Mouse (Mus musculus): ENCODE data around the gene Smyd3. TPM values are rescaled to one million over a fixed set of nuclear protein-coding genes. Genes with fewer than 3 reads are reported as not detected.

The Smyd3 gene
- polyA plus RNA-seq, 1 experiment from 2014 or later, result 11.3 TPM

DNA sequence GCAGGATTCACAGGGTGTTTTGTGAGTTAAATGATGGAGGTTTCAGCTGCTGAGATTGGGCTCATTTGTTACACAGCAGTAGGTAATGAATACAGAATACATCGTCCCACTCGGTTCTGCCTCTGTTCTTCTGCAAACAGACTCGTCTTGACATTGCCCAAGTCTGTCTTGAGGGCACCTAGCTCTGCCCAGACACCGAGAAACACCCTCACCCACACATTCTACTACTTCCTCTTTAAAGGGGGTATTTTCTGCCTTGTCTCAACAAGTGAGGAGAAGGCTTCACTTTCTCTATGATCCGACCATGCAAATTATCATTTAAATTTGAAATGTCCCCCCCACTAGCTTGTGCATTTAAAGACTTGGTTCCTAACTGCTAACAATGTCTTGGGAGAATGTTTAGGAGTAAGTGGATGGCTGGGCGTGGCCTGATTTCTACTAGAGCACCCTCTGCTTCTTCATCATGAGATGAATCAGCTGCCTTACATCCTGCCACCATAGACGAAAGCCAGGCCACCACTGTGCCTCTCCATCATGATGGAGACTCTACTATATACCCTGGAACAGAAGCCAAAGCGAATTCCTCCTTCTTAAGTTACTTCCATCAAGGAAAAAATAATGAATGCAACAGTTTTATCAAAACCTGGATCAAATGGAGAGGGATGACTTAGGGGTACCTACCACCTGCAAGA is 593.2 kb downstream of the Smyd3 start:
- Histone ChIP-seq H3K27ac (ENCODE audit: low read depth, low read length) (no peak overlapping the region), H3K36me3 (ENCODE audit: control insufficient read depth, insufficient read depth) (no peaks in the 10 kb centered on the region), H3K27me3 (replicated peaks; ENCODE audit: control insufficient read depth, insufficient read depth, low read length) (no peaks in the 10 kb centered on the region), H3K4me2 (replicated peaks; ENCODE audit: low read depth) (no peak overlapping the region), H3K9ac (ENCODE audit: low read depth, low read length) (no peak overlapping the region), H3K4me1 (replicated peaks; ENCODE audit: control insufficient read depth, insufficient read depth, low read length) (no peaks in the 10 kb centered on the region), H3K4me3 (ENCODE audit: low read depth, low read length) (no peak overlapping the region), H3K9me3 (ENCODE audit: control insufficient read depth) (no peaks in the 10 kb centered on the region)
- 74% methylated on average over 8 of the region's 8 CpGs for WGBS
- TF ChIP-seq CTCF (IDR thresholded peaks at IDR 0.05; ENCODE audit: low read depth), result no peak
- ATAC-seq, result no peak

DNA sequence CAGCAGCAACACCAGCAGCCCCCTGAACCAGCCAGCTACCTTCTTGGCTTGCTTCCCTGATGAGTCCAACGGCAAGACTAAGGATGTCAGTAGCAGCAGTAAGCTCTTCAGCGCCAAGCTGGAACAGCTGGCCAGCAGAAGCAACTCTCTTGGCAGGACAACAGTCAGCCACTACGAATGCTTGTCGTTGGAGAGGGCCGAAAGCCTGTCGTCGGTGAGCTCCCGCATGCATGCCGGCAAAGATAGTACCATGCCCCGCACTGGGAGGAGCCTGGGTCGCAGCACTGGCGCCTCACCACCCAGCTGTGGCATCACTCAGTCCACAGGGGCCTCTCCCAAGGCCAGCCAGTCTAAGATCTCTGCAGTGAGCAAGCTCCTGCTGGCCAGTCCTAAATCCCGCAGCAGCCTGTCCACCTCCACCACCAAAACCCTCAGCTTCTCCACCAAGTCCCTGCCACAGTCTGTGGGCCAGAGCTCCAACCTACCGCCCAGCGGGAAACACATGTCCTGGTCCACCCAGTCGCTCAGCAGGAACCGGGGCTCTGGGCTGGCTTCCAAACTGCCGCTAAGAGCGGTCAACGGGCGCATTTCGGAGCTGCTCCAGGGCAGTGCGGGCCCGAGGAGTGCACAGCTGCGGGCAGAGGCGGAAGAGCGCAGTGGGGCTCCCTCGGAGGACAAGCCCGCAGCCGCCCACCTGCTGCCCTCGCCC is 600.5 kb downstream of the Smyd3 start:
- Histone ChIP-seq H3K36me3 (ENCODE audit: control insufficient read depth, insufficient read depth) (no peaks in the 10 kb centered on the region), H3K27ac (ENCODE audit: low read depth, low read length) (no peak overlapping the region), H3K27me3 (replicated peaks; ENCODE audit: control insufficient read depth, insufficient read depth, low read length) (no peaks in the 10 kb centered on the region), H3K9me3 (ENCODE audit: control insufficient read depth) (no peaks in the 10 kb centered on the region), H3K4me1 (replicated peaks; ENCODE audit: control insufficient read depth, insufficient read depth, low read length) (no peaks in the 10 kb centered on the region), H3K4me2 (replicated peaks; ENCODE audit: low read depth) (no peak overlapping the region), H3K4me3 (ENCODE audit: low read depth, low read length) (no peak overlapping the region), H3K9ac (ENCODE audit: low read depth, low read length) (no peak overlapping the region)
- 66% methylated on average over 31 of the region's 31 CpGs for WGBS
- TF ChIP-seq CTCF (IDR thresholded peaks at IDR 0.05; ENCODE audit: low read depth), result peak; percentile 27; the same call in 1 of the 2 replicates
- ATAC-seq, result no peak

DNA sequence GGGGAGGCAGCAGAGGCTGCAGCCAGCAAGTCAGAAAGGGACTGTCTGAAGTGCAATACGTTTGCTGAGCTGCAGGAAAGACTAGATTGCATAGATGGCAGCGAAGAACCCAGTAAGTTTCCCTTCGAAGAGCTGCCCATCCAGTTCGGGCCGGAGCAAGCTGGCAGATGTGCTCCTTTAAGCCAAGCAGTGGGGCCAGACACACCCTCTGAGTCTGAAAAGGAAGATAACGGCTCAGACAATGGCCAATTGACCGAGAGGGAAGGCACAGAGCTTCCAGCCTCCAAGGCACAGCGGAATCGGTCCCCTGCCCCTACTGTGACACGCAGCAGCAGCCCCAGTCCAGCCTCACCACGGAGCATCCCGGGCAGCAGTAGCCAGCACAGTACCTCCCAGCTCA is 602.8 kb downstream of the Smyd3 start:
- H3K4me3 ChIP-seq (ENCODE audit: low read depth, low read length), result no peak overlapping the region
- 74% methylated on average over 12 of the region's 12 CpGs for WGBS
- no peaks in the 10 kb centered on the region for H3K4me1 ChIP-seq (replicated peaks; ENCODE audit: control insufficient read depth, insufficient read depth, low read length)
- no peak for ATAC-seq
- H3K27ac ChIP-seq (ENCODE audit: low read depth, low read length), result no peak overlapping the region
- TF ChIP-seq CTCF (IDR thresholded peaks at IDR 0.05; ENCODE audit: low read depth), result no peak
- H3K4me2 ChIP-seq (replicated peaks; ENCODE audit: low read depth), result no peak overlapping the region
- no peaks in the 10 kb centered on the region for H3K36me3 ChIP-seq (ENCODE audit: control insufficient read depth, insufficient read depth)
- H3K9ac ChIP-seq (ENCODE audit: low read depth, low read length), result no peak overlapping the region
- no peaks in the 10 kb centered on the region for H3K9me3 ChIP-seq (ENCODE audit: control insufficient read depth)
- H3K27me3 ChIP-seq (replicated peaks; ENCODE audit: control insufficient read depth, insufficient read depth, low read length), result no peaks in the 10 kb centered on the region

DNA sequence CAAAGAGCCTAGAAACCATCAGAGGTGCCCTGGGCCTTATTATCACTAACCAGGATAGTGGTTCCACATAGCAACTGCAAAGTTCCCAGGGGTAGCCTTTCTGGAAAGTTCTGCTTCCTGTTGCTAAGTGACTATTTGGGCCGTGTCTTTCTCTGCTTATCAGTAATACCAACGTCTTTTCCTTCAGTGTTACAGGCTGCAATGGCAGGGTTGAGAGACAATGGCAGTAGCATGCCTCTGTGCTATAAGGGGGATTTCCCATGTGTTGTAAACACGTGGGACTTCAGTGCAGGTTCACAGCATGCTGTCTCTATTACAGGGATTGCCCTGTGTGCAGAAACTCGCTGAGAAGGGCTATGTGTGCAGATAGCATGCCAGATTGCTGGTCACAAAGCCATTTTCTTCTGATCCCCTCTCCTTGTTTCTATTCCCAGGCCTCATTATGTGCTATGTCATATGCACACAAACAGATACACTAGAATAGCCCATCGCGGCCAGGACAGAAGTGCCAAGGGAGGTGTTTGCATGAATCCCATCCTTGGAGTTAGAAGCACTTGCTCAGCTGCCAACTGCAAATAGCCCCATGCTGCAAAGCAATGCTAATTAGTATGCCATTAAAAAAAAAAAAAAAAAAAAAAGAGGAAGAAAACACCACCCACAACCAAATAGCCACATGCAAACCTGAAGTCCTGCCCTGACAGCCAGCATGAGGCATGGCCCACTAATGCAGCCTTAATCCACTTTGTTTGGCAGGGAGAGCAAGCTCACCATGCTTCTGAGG is 604.7 kb downstream of the Smyd3 start:
- Histone ChIP-seq H3K36me3 (ENCODE audit: control insufficient read depth, insufficient read depth) (no peaks in the 10 kb centered on the region), H3K9ac (ENCODE audit: low read depth, low read length) (no peak overlapping the region), H3K4me1 (replicated peaks; ENCODE audit: control insufficient read depth, insufficient read depth, low read length) (no peaks in the 10 kb centered on the region), H3K4me2 (replicated peaks; ENCODE audit: low read depth) (no peak overlapping the region), H3K9me3 (ENCODE audit: control insufficient read depth) (no peaks in the 10 kb centered on the region), H3K27me3 (replicated peaks; ENCODE audit: control insufficient read depth, insufficient read depth, low read length) (no peaks in the 10 kb centered on the region), H3K27ac (ENCODE audit: low read depth, low read length) (no peak overlapping the region), H3K4me3 (ENCODE audit: low read depth, low read length) (no peak overlapping the region)
- TF ChIP-seq CTCF (IDR thresholded peaks at IDR 0.05; ENCODE audit: low read depth), result no peak
- WGBS, result 58% methylated on average over 6 of the region's 6 CpGs
- no peak for ATAC-seq

DNA sequence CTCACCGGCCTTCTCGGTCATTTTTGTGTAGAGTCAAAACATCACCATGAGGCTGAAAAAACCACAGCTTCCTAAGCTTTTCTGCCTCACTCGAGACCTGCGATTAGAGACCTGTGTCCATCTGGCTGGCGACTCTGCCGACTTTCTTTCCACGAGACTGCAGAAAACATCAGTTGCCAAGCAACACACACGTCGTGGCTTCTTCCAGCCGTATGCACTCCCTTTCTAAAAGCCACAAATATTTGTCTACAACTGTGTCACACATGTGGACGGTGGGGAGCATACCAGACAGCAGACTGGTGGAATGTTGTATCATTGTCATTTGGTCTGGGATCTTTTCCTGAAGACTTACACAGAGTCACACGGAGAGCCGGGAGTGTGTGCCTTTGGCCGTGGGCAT is 606.9 kb downstream of the Smyd3 start:
- Histone ChIP-seq H3K36me3 (ENCODE audit: control insufficient read depth, insufficient read depth) (no peaks in the 10 kb centered on the region), H3K4me2 (replicated peaks; ENCODE audit: low read depth) (no peak overlapping the region), H3K27ac (ENCODE audit: low read depth, low read length) (no peak overlapping the region), H3K4me1 (replicated peaks; ENCODE audit: control insufficient read depth, insufficient read depth, low read length) (no peaks in the 10 kb centered on the region), H3K9me3 (ENCODE audit: control insufficient read depth) (no peaks in the 10 kb centered on the region), H3K9ac (ENCODE audit: low read depth, low read length) (no peak overlapping the region), H3K27me3 (replicated peaks; ENCODE audit: control insufficient read depth, insufficient read depth, low read length) (no peaks in the 10 kb centered on the region), H3K4me3 (ENCODE audit: low read depth, low read length) (no peak overlapping the region)
- TF ChIP-seq CTCF (IDR thresholded peaks at IDR 0.05; ENCODE audit: low read depth), result no peak
- WGBS, result 49% methylated on average over 14 of the region's 14 CpGs
- ATAC-seq, result no peak

Other genes with a start within 250 kb of the Smyd3 start
- gene Tfb2m, start 28.2 kb upstream of the Smyd3 start, polyA plus RNA-seq (2015; fragmentation: Nextera tagmentation; extraction: Ambion mirVana), result 19.1 and 21.8 TPM in 2 replicates
- 8.4 and 9.4 TPM in 2 replicates for gene Cnst, start 28.3 kb upstream of the Smyd3 start, polyA plus RNA-seq (2015; fragmentation: Nextera tagmentation; extraction: Ambion mirVana)
- 111 and 113 TPM in 2 replicates for gene Sccpdh, start 150.2 kb upstream of the Smyd3 start, polyA plus RNA-seq (2015; fragmentation: Nextera tagmentation; extraction: Ambion mirVana)
- gene Kif28, start 227.2 kb upstream of the Smyd3 start, polyA plus RNA-seq (2015; fragmentation: Nextera tagmentation; extraction: Ambion mirVana), result not detected in 2 replicates

Data from intestine, postnatal 0 days (tissue).